Mouse (Mus musculus) CH12.LX (cell line): ENCODE data around the gene Map3k7. TPM values are rescaled to one million over a fixed set of nuclear protein-coding genes. Genes with fewer than 3 reads are reported as not detected.

Experiments
- DNase-seq: peaks from one replicate; pipeline ENCODE4 v3.0.0-alpha.2; 2013; ENCODE audit errors: extremely low read depth
- H3K27ac ChIP-seq: 2 replicates; pipeline ENCODE4 v1.5.1; 2012; ENCODE audit warnings: low read depth, mild to moderate bottlenecking, control low read depth, moderate library complexity; ENCODE audit not compliant: insufficient read depth
- H3K27me3 ChIP-seq: replicated peaks from 2 replicates; pipeline ENCODE3; 2012; ENCODE audit warnings: inconsistent platforms
- H3K36me3 ChIP-seq, 2 experiments: replicated peaks in 1 of 2; 2 replicates each; pipeline versions ENCODE3 to v1.6.1; 2012; ENCODE audit warnings: inconsistent platforms in 1 of 2, low read length in 1 of 2, mild to moderate bottlenecking in 1 of 2, mixed read lengths in 1 of 2, moderate library complexity in 1 of 2; ENCODE audit not compliant: control insufficient read depth in 1 of 2, insufficient read depth in 1 of 2
- H3K4me1 ChIP-seq, 2 experiments: 2 replicates each; pipeline ENCODE4 v1.6.1; 2012; ENCODE audit warnings: inconsistent platforms in 1 of 2, moderate library complexity in 1 of 2; ENCODE audit not compliant: insufficient read depth in 2 of 2, control insufficient read depth in 1 of 2
- H3K4me2 ChIP-seq: 2 replicates; pipeline ENCODE4 v1.6.1; 2012; ENCODE audit warnings: low read depth, mild to moderate bottlenecking, control low read depth; ENCODE audit not compliant: poor library complexity, insufficient read depth, severe bottlenecking
- H3K4me3 ChIP-seq, 3 experiments: fragments of 150-350 bp in 1 of 3; sonication (generic) in 1 of 3; replicated peaks in 1 of 3; 2 replicates each; pipeline versions ENCODE3 to v1.5.1; 2011 to 2012; ENCODE audit warnings: low read depth in 2 of 3, low read length in 2 of 3, mild to moderate bottlenecking in 2 of 3, moderate library complexity in 2 of 3, control low read depth in 1 of 3, improper control_type of control experiment in 1 of 3, inconsistent platforms in 1 of 3, mixed read lengths in 1 of 3; ENCODE audit not compliant: poor library complexity in 1 of 3
- H3K79me2 ChIP-seq: replicated peaks from 2 replicates; pipeline ENCODE4 v1.6.1; 2012; ENCODE audit warnings: mild to moderate bottlenecking, moderate library complexity; ENCODE audit not compliant: control insufficient read depth, poor library complexity, insufficient read depth, severe bottlenecking; ENCODE audit errors: extremely low read depth
- H3K9ac ChIP-seq: 2 replicates; pipeline ENCODE4 v1.6.1; 2012; ENCODE audit warnings: low read depth, mild to moderate bottlenecking, control low read depth, moderate library complexity; ENCODE audit not compliant: insufficient read depth
- H3K9me3 ChIP-seq: replicated peaks from 2 replicates; pipeline ENCODE3; 2012; ENCODE audit warnings: low read length, inconsistent platforms, mixed read lengths
- BHLHE40 ChIP-seq: IDR thresholded peaks from 2 replicates; pipeline ENCODE4 v1.6.1; 2011; ENCODE audit warnings: mild to moderate bottlenecking, low read depth, low read length, improper control_type of control experiment
- CHD1 ChIP-seq: IDR thresholded peaks from 2 replicates; pipeline ENCODE4 v1.6.1; 2012; ENCODE audit warnings: low read depth, low read length, improper control_type of control experiment, inconsistent platforms
- CHD2 ChIP-seq: IDR thresholded peaks from 2 replicates; pipeline ENCODE4 v1.6.1; 2011; ENCODE audit warnings: low read length, improper control_type of control experiment
- ELF1 ChIP-seq: IDR thresholded peaks from 2 replicates; pipeline ENCODE4 v1.6.1; 2014; ENCODE audit warnings: low read depth, mild to moderate bottlenecking, inconsistent platforms, low read length, improper control_type of control experiment
- EP300 ChIP-seq: IDR thresholded peaks from 2 replicates; pipeline ENCODE4 v1.6.1; 2011; ENCODE audit warnings: low read length, improper control_type of control experiment
- GABPA ChIP-seq: IDR thresholded peaks from 2 replicates; pipeline ENCODE4 v1.6.1; 2012; ENCODE audit warnings: low read depth, low read length, improper control_type of control experiment, inconsistent platforms; ENCODE audit not compliant: insufficient replicate concordance
- HCFC1 ChIP-seq: IDR thresholded peaks from 2 replicates; pipeline ENCODE4 v1.6.1; 2012; ENCODE audit warnings: low read depth, mild to moderate bottlenecking, inconsistent platforms, low read length, improper control_type of control experiment
- IRF4 ChIP-seq: IDR thresholded peaks from 2 replicates; pipeline ENCODE4 v1.6.1; 2014; ENCODE audit warnings: low read depth, mild to moderate bottlenecking, inconsistent platforms, low read length, improper control_type of control experiment
- JUN ChIP-seq: IDR thresholded peaks from 2 replicates; pipeline ENCODE4 v1.6.1; 2011; ENCODE audit warnings: low read depth, mild to moderate bottlenecking, low read length, improper control_type of control experiment, moderate library complexity; ENCODE audit not compliant: insufficient read depth
- MEF2A ChIP-seq: IDR thresholded peaks from 2 replicates; pipeline ENCODE4 v1.6.1; 2014; ENCODE audit warnings: low read depth, mild to moderate bottlenecking, inconsistent platforms, low read length, improper control_type of control experiment, borderline replicate concordance
- MYC ChIP-seq: IDR thresholded peaks from 2 replicates; pipeline ENCODE4 v1.6.1; 2011; ENCODE audit warnings: low read depth, mild to moderate bottlenecking, improper control_type of control experiment, low read length
- NELFE ChIP-seq: IDR thresholded peaks from 2 replicates; pipeline ENCODE4 v1.6.1; 2011; ENCODE audit warnings: low read depth, low read length, improper control_type of control experiment
- PAX5 ChIP-seq: IDR thresholded peaks from 2 replicates; pipeline ENCODE4 v1.6.1; 2012; ENCODE audit warnings: low read length, inconsistent platforms, mixed read lengths
- POLR2A ChIP-seq: IDR thresholded peaks from 2 replicates; pipeline ENCODE4 v1.6.1; 2011; ENCODE audit warnings: low read depth, mild to moderate bottlenecking, improper control_type of control experiment, low read length
- POLR2AphosphoS2 ChIP-seq: IDR thresholded peaks from 2 replicates; pipeline ENCODE4 v1.6.1; 2011; ENCODE audit warnings: low read depth, low read length, improper control_type of control experiment
- RAD21 ChIP-seq: IDR thresholded peaks from 2 replicates; pipeline ENCODE4 v1.6.1; 2011; ENCODE audit warnings: low read depth, mild to moderate bottlenecking, low read length, improper control_type of control experiment, moderate library complexity
- RCOR1 ChIP-seq: conservative IDR thresholded peaks from 2 replicates; pipeline ENCODE4 v1.6.1; 2012; ENCODE audit warnings: low read depth, mild to moderate bottlenecking, inconsistent platforms, low read length, improper control_type of control experiment
- SIN3A ChIP-seq: IDR thresholded peaks from 2 replicates; pipeline ENCODE4 v1.6.1; 2012; ENCODE audit warnings: low read length, improper control_type of control experiment, inconsistent platforms
- UBTF ChIP-seq: IDR thresholded peaks from 2 replicates; pipeline ENCODE4 v1.6.1; 2012; ENCODE audit warnings: low read depth, mild to moderate bottlenecking, inconsistent platforms, low read length, improper control_type of control experiment, moderate library complexity
- ZNF384 ChIP-seq: IDR thresholded peaks from 2 replicates; pipeline ENCODE4 v1.6.1; 2012; ENCODE audit warnings: low read depth, low read length, improper control_type of control experiment, inconsistent platforms
- dilution Hi-C: fragments of 300-500 bp; cut with MboI; formaldehyde crosslinking; loops from 2 replicates; pipeline ENCODE4 v1.14.3; 2020; ENCODE audit warnings: low sequenced_read_pairs; ENCODE audit not compliant: extremely low pct_unique_long_range_greater_than_20kb, extremely low pct_ligation_motif_present
- in situ Hi-C: fragments of 300-500 bp; cut with MboI; formaldehyde crosslinking; loops from 3 replicates; pipeline ENCODE4 v1.14.3; 2019; ENCODE audit warnings: low sequenced_read_pairs, low pct_ligation_motif_present, low pct_unique_long_range_greater_than_20kb, mixed read lengths
- polyA plus RNA-seq: library from polyadenylated mRNA; unstranded; fragments of >175 nt; gene quantifications from 2 replicates; pipeline ENCODE4 v1.2.1, GENCODE M21; 2012; ENCODE audit warnings: low read depth; ENCODE audit not compliant: insufficient read length
- total RNA-seq, 2 experiments: library from RNA; depleted of rRNA; stranded (reverse); fragments of 300-350 nt in 1 of 2; fragments of >200 nt in 1 of 2; gene quantifications; 2 replicates each; pipeline ENCODE4 v1.2.3; 2012 to 2014

Map3k7 gene
- total and polyA plus RNA-seq, 3 experiments, result 41.7 to 63.7 (median 43.9) TPM

GRCm38 (mm10) chr4:32049824-32050223 is 85.9 kb downstream of the Map3k7 start:
- dilution Hi-C loops (no loop called here), in situ Hi-C loops (loop anchor here (10.0 kb wide), 3 partner anchors 75 to 515 kb away; no protein-coding TSS in a partner anchor)
- Histone ChIP-seq H3K36me3 (no peaks in the 10 kb centered on the region), H3K4me1 (peaks cover under 1 to 3% of the 10 kb centered on the region in 2 experiments; a peak in 1 of 4 replicates), H3K27ac (no peak overlapping the region), H3K9me3 (no peaks in the 10 kb centered on the region), H3K79me2 (no peaks in the 10 kb centered on the region), H3K4me3 (no peak overlapping the region), H3K9ac (no peak overlapping the region), H3K4me2 (no peak overlapping the region), H3K27me3 (no peaks in the 10 kb centered on the region)
- no peak for DNase-seq
- no peak for TF ChIP-seq PAX5
- no peak for TF ChIP-seq CHD2
- TF ChIP-seq SIN3A, result no peak
- TF ChIP-seq NELFE, result no peak
- no peak for TF ChIP-seq EP300
- no peak for TF ChIP-seq CHD1
- no peak for TF ChIP-seq MEF2A
- no peak for TF ChIP-seq RAD21
- no peak for TF ChIP-seq RCOR1
- no peak for TF ChIP-seq POLR2AphosphoS2
- TF ChIP-seq ELF1, result no peak
- TF ChIP-seq BHLHE40, result no peak
- TF ChIP-seq MYC, result no peak
- no peak for TF ChIP-seq IRF4
- TF ChIP-seq ZNF384, result no peak
- TF ChIP-seq JUN, result no peak
- TF ChIP-seq HCFC1, result no peak
- no peak for TF ChIP-seq POLR2A
- no peak for TF ChIP-seq UBTF

DNA sequence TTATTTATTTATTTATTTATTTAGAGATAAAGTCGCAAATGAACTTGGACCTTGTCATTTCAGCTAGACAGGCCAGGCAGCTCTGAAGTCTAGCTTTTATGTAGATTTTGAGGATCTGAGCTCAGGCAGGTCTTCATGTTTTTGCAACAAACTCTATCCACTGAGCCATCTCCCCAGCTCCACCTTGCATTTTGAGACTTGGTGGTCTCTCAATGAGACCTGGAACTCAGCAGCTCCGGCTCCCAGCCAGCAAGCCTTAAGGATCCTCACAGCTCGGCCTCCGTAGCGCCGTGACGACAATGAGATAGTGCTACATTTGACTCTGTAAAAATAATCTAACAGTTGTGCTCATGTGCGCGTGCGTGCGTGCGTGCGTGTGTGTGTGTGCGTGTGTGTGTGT is 89.3 kb downstream of the Map3k7 start:
- in situ Hi-C loops, result loop anchor here (10.0 kb wide), 3 partner anchors 78 to 512 kb away; no protein-coding TSS in a partner anchor
- no peak overlapping the region for H3K27ac ChIP-seq
- TF ChIP-seq GABPA, result no peak
- no peak overlapping the region for H3K4me2 ChIP-seq
- H3K79me2 ChIP-seq, result no peaks in the 10 kb centered on the region
- H3K9ac ChIP-seq, result no peak overlapping the region
- H3K36me3 ChIP-seq, result no peaks in the 10 kb centered on the region
- H3K4me1 ChIP-seq, result peaks cover 3 to 7% of the 10 kb centered on the region in 2 experiments; a peak in 3 of 4 replicates
- H3K9me3 ChIP-seq, result no peaks in the 10 kb centered on the region
- H3K4me3 ChIP-seq, result no peak overlapping the region
- no peak for DNase-seq
- no peaks in the 10 kb centered on the region for H3K27me3 ChIP-seq
- dilution Hi-C loops, result no loop called here
